Mouse (Mus musculus): Measurements from ENCODE around the gene Shank2.

DNA sequence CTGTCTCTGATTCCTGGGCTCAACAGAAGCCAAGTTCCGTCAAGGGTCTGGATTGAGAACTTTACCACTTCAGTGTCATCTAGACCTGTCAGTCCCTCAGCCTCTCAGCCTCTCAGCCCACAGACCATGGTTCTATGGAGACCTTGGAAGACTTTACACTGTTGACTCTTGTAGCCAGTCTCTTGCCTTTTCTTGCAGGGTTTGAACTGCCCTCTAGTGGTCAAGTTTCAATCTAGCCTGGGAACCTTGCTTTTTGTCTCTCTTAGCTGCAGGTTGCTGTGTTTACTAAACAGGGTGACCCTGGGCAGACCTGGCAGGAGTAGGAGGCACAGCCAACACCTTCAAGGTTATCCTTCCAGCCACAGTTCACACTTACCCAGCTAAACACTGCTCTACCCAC is 70.5 kb downstream of the Shank2 start:
- TF ChIP-seq MAFK (IDR thresholded peaks at IDR 0.05; ENCODE audit: insufficient read depth, low read depth, low read length) (no peak), HCFC1 (IDR thresholded peaks at IDR 0.05; ENCODE audit: borderline replicate concordance, insufficient read depth, low read length) (no peak)
